Mouse (Mus musculus) adrenal gland, postnatal 14 days (tissue): ENCODE results near the gene Mmachc. TPM values are rescaled to one million over a fixed set of nuclear protein-coding genes. Genes with fewer than 3 reads are reported as not detected.

ENCODE experiments used
- DNase-seq: peaks from one replicate; pipeline ENCODE4 v3.0.0; 2021; ENCODE audit warnings: mixed read lengths
- long read RNA-seq, 2 experiments: library from polyadenylated mRNA; stranded (forward); transcript quantifications; one replicate each; pipeline ENCODE4 v2.0.0; 2021
- total RNA-seq: library from RNA; stranded (reverse); gene quantifications from 2 replicates; pipeline ENCODE4 v1.2.3, GENCODE M21; 2021

Mmachc gene
- total RNA-seq, result 39.5 and 41.9 TPM in 2 replicates
- long read RNA-seq, experiment 1, transcript Mmachc-201 (4 exons, 2,106 nt), result major isoform, 21 of 26 reads
- long read RNA-seq, experiment 1, partial matches to known transcripts, result 1 of 26 reads
- long read RNA-seq, experiment 1, other reads (novel, unspliced or antisense), result 4 of 26 reads
- long read RNA-seq, experiment 2, transcript Mmachc-201 (4 exons, 2,106 nt), result major isoform, 14 of 27 reads
- long read RNA-seq, experiment 2, partial matches to known transcripts, result 2 of 27 reads
- long read RNA-seq, experiment 2, other reads (novel, unspliced or antisense), result 11 of 27 reads

- DNase-seq, result peak; percentile 93
Observed at GRCm38 (mm10) chr4:116708201-116708764, at the start of gene Mmachc, which contains the start of gene Ccdc163. Gene Mmachc (minus strand): TSS chr4:116708406. Gene Ccdc163 (plus strand): TSS chr4:116708509.

GRCm38 (mm10) chr4:116749750-116750149 lies 41.5 kb upstream of the Mmachc start:
- DNase-seq, result peak; percentile 12

- no peak for DNase-seq
Observed at GRCm38 (mm10) chr4:116738972-116739751, 31.0 kb upstream of the Mmachc start.

- no peak for DNase-seq
Observed at GRCm38 (mm10) chr4:116734996-116735395, 26.8 kb upstream of the Mmachc start.

- no peak for DNase-seq
Observed at GRCm38 (mm10) chr4:116732355-116732754, 24.1 kb upstream of the Mmachc start.

- DNase-seq, result no peak
Observed at GRCm38 (mm10) chr4:116731077-116731476, 22.9 kb upstream of the Mmachc start.

GRCm38 (mm10) chr4:116729532-116729931 lies 21.3 kb upstream of the Mmachc start:
- DNase-seq, result no peak

- DNase-seq, result no peak
Observed at GRCm38 (mm10) chr4:116727401-116727800, 19.2 kb upstream of the Mmachc start.

- no peak for DNase-seq
Observed at GRCm38 (mm10) chr4:116725444-116725843, 17.2 kb upstream of the Mmachc start.

GRCm38 (mm10) chr4:116722230-116722629 lies 14.0 kb upstream of the Mmachc start:
- no peak for DNase-seq

GRCm38 (mm10) chr4:116721098-116721628 lies 13.0 kb upstream of the Mmachc start:
- DNase-seq, result no peak

- DNase-seq, result peak; percentile 95
Observed at GRCm38 (mm10) chr4:116720343-116721097, 12.3 kb upstream of the Mmachc start, which contains the start of gene Tesk2. Gene Tesk2 (plus strand): TSS chr4:116720948.

GRCm38 (mm10) chr4:116719396-116719795 lies 11.2 kb upstream of the Mmachc start:
- peak; percentile 80 for DNase-seq

- DNase-seq, result no peak
Observed at GRCm38 (mm10) chr4:116712536-116712935, 4.3 kb upstream of the Mmachc start.

GRCm38 (mm10) chr4:116710154-116710553 lies 1.9 kb upstream of the Mmachc start:
- no peak for DNase-seq

- no peak for DNase-seq
Observed at GRCm38 (mm10) chr4:116708791-116709390, 685 bp upstream of the Mmachc start.

GRCm38 (mm10) chr4:116707666-116708065 lies 540 bp downstream of the Mmachc start:
- DNase-seq, result no peak

- peak; percentile 87 for DNase-seq
Observed at GRCm38 (mm10) chr4:116703804-116704203, 4.4 kb downstream of the Mmachc start.

- DNase-seq, result no peak
Observed at GRCm38 (mm10) chr4:116700964-116701363, 7.2 kb downstream of the Mmachc start.

- peak; percentile 60 for DNase-seq
Observed at GRCm38 (mm10) chr4:116698693-116699342, 9.4 kb downstream of the Mmachc start.

- no peak for DNase-seq
Observed at GRCm38 (mm10) chr4:116693785-116694184, 14.4 kb downstream of the Mmachc start.
